Mouse (Mus musculus) megakaryocyte, embryonic 14.5 days (primary cell): ENCODE data around the gene Zfp324.

Experiments used
- FLI1 ChIP-seq: IDR thresholded peaks from 2 replicates; pipeline ENCODE4 v1.6.1; 2012; ENCODE audit warnings: low read length, inconsistent platforms, mixed read lengths
- GATA1 ChIP-seq: IDR thresholded peaks from 3 replicates; pipeline ENCODE4 v1.6.1; 2012; ENCODE audit warnings: mixed read lengths, low read length, inconsistent platforms, borderline replicate concordance

DNA sequence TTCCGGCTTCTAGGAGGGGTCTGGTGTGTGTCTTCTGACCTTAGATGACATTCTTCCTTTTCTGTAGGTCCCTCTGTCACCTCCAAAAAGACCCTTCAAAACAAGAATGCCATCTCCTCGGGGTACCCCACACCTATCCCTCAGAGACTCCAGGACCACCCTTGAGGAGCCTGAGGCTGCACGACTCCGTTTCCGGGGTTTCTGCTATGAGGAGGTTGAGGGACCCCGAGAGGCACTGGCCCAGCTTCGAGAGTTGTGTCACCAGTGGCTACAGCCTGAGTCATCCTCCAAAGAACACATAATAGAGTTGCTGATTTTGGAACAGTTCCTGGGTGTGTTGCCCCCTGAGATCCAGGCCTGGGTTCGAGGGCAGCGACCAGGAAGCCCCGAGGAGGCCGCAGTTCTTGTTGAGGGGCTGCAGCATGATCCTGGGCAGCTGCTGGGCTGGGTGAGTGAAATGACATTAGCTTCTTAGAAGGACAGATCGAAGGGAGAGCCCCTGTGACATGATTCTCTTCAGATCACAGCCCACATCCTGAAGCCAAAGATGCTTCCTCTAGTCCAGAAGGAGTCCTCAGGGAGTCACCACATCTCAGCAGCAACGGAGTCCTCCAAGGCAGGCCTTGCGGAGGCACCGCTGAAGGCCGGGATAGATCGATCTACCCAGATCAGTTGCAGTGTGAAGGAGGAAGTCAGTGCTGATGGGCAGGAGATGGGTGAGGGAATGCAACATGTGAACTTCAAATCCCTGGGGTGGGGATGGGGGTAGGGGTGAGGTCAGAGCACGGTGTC lies 13.5 kb downstream of the Zfp324 start:
- TF ChIP-seq GATA1 (no peak), FLI1 (no peak)
